Mouse (Mus musculus) neural tube, embryonic 15.5 days (tissue): ENCODE measurements at regions not wholly inside any gene's neighbourhood (a gene's known extent, or its start where the extent isn't known, plus 50 kb on each side); places are given as distances from the start of the nearest gene placed in this dataset.

ENCODE experiments used
- ATAC-seq: fragments of 200-750 bp; cut with Nextera tagmentation; 2 replicates; pipeline ENCODE4 v1.8.0; 2017; ENCODE audit warnings: mild to moderate bottlenecking, moderate TSS enrichment, moderate library complexity; ENCODE audit not compliant: low FRiP score
- H3K27ac ChIP-seq: fragments of 300-500 bp; sonication (generic); replicated peaks from 2 replicates; pipeline ENCODE4 v1.5.1; 2015; ENCODE audit warnings: mild to moderate bottlenecking, inconsistent platforms
- H3K27me3 ChIP-seq: fragments of 300-500 bp; sonication (generic); replicated peaks from 2 replicates; pipeline ENCODE4 v1.6.1; 2015; ENCODE audit warnings: inconsistent platforms
- H3K36me3 ChIP-seq: fragments of 300-500 bp; sonication (generic); 2 replicates; pipeline ENCODE4 v1.6.1; 2015; ENCODE audit warnings: inconsistent platforms
- H3K4me1 ChIP-seq: fragments of 300-500 bp; sonication (generic); 2 replicates; pipeline ENCODE4 v1.6.1; 2015; ENCODE audit warnings: inconsistent platforms
- H3K4me2 ChIP-seq: fragments of 300-500 bp; sonication (generic); 2 replicates; pipeline ENCODE4 v1.6.1; 2015; ENCODE audit warnings: inconsistent platforms, mild to moderate bottlenecking, moderate library complexity
- H3K4me3 ChIP-seq: fragments of 300-500 bp; sonication (generic); replicated peaks from 2 replicates; pipeline ENCODE4 v1.5.1; 2015; ENCODE audit warnings: mild to moderate bottlenecking, inconsistent platforms
- H3K9ac ChIP-seq: fragments of 300-500 bp; sonication (generic); replicated peaks from 2 replicates; pipeline ENCODE4 v1.6.1; 2015; ENCODE audit warnings: mild to moderate bottlenecking, inconsistent platforms
- H3K9me3 ChIP-seq: fragments of 300-500 bp; sonication (generic); replicated peaks from 2 replicates; pipeline ENCODE4 v1.6.1; 2016; ENCODE audit warnings: inconsistent platforms
- WGBS: fragments of 180-500 bp; shearing (Covaris S2); methylation state at CpG from one replicate; pipeline ENCODE4 v1.1.7; 2015; ENCODE audit warnings: mixed read lengths; 5-methylcytosine and 5-hydroxymethylcytosine counted together

DNA sequence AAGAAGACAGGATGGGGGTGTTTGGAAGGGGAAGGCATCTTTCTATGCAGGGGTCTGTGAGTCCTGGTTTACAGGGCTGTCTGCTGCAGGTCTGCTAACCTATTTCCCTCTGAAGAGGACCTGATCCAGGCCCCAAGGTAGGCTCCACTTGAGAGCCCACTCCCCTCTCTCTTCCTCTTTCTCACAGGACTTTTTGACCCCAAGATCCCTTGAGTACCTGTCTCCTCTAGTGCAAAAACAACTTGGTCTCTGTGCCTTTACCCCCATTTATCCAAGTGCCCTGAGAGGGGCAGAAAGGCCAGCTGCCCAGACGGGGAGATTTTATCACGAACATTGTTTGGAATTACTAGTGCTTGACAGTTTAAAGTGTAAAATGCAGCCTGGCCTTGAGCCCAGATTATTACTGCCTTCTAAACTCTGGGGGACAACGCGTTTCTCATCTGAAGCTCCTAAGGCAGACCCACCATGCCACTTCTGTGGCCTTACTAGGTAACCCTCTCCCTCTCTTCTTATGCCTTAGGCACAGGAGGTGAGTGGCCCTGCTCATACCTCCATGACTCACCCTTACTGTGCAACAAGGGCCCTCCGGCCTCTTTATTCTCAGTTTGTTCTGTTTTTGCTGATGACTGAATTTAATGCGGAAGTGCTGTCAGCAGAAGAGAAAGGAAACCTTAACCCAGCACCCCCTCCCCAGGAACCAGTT is 117.8 kb downstream of the Tomm20 start:
- no peaks in the 10 kb centered on the region for H3K27me3 ChIP-seq
- no peak overlapping the region for H3K4me3 ChIP-seq
- no peak overlapping the region for H3K4me2 ChIP-seq
- H3K27ac ChIP-seq = peak overlapping the region; percentile 90
- no peaks in the 10 kb centered on the region for H3K9me3 ChIP-seq
- 63% methylated on average over 6 of the region's 6 CpGs for WGBS
- H3K36me3 ChIP-seq = no peaks in the 10 kb centered on the region
- peaks cover 42% of the 10 kb centered on the region for H3K4me1 ChIP-seq
- ATAC-seq = no peak
- H3K9ac ChIP-seq = no peak overlapping the region

DNA sequence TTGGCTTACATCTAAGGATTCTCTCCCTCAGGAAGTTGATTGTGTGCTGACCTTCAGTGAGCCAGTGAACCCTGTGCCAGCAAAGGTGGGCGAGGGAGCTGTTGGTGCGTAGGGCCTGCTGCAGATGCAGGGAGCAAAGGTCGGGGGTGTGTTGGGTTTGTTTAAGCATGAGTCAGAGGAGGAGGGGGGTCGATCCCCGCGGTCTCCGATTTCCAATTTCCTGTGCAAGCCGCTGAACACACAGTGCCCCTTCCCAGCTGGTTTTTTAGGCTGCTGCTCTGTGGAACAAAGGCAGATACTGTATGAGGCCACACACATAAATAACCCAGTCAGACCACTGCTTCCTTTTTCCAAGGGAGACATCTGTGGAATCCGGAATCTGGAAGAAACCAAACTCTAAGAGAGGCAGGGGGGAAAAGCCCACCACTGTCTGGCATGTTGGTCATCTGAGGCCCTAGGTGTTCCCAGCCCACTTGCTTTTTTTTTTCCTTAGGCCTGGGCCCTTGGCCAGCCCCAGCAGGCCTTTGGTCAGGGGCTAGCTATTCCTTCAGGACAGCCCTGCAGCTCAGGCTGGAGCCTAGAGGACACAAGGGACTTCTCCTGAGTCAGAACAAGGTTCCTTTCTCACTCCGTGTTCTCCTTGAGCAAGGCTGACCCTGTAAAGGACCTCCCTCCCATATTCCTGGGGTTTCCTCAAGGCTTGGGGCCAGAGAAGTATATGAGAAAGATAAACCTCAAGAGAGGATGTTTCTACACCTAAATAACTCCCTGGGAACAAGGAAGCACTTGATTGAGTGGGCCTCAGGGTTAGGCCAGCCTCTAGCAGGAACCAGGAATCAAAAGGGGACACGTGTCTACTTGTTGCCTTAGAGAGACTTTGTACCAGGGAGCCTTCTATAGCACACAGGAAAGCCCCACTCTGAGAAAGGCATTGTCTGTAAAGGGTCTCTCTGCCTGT is 119.0 kb downstream of the Tomm20 start:
- Histone ChIP-seq H3K27ac (peak overlapping the region; percentile 90), H3K9me3 (no peaks in the 10 kb centered on the region), H3K4me2 (peak overlapping the region; percentile 30), H3K4me1 (peaks cover 41% of the 10 kb centered on the region), H3K36me3 (no peaks in the 10 kb centered on the region), H3K27me3 (no peaks in the 10 kb centered on the region), H3K4me3 (no peak overlapping the region), H3K9ac (peak overlapping the region; percentile 29; the same call in 1 of the 2 replicates)
- 3% methylated on average over 11 of the region's 11 CpGs for WGBS
- ATAC-seq = peak; percentile 92

DNA sequence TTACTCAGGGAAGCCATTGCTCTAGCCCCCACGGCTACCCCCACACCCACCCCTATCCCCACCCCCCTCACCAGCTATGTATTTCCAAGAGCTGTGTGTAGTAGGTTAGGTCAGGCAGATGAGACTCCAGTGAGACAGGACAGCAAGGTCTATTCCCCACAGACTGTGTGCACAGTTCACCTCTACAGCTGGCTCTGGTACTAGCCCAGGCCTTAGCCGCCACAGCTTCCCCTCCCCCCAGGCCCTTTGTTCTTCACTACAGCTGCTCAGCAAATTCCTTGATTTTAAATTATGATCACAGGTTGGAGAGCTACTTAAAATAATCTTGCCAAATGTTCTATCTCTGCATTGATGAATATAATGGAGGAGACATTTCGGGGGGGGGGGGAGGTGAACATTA is 119.8 kb downstream of the Tomm20 start:
- Histone ChIP-seq H3K9me3 (no peaks in the 10 kb centered on the region), H3K27ac (peak overlapping the region; percentile 90), H3K4me3 (no peak overlapping the region), H3K9ac (peak overlapping the region; percentile 2; the same call in 1 of the 2 replicates), H3K4me1 (peaks cover 41% of the 10 kb centered on the region), H3K27me3 (no peaks in the 10 kb centered on the region), H3K36me3 (no peaks in the 10 kb centered on the region), H3K4me2 (peak overlapping the region; percentile 30; the same call in 1 of the 2 replicates)
- ATAC-seq = peak; percentile 73
- whole genome bisulfite sequencing = 7% methylated on average over 3 of the region's 3 CpGs

DNA sequence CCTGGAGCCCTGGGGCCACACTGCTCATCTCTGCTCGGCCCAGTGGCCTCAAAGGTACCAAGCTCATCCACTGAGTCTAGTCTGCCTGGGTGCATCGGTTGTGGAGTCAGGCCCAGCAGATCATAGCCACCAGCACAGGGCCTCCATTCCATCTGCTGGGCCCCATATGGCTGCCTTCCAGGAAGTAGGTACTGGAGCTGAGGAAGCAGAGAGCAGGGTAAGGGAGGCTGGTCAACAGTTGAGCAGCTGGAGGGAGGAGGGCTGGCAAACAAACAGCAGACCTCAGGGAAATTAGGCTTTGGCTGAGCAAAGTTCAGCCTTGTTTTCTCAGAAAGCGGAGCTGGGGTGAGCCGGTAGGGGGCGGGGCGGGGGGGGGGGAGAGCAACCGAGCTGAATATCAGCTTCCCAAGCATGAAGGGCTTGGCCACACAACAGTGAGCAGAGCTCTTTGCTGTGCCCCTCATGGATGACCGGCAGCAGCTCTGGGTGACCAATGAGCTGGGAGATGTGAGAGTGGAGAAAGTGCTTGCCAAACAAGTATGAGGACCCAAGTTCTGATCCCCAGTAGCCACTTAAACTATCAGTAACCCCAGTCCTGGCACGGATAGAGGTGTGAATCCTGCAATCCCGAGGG is 121.0 kb downstream of the Tomm20 start:
- H3K4me3 ChIP-seq = no peak overlapping the region
- no peaks in the 10 kb centered on the region for H3K27me3 ChIP-seq
- no peak for ATAC-seq
- H3K4me1 ChIP-seq = peaks cover 41% of the 10 kb centered on the region
- H3K4me2 ChIP-seq = no peak overlapping the region
- peak overlapping the region; percentile 90 for H3K27ac ChIP-seq
- H3K9me3 ChIP-seq = no peaks in the 10 kb centered on the region
- WGBS = 56% methylated on average over 10 of the region's 10 CpGs
- H3K36me3 ChIP-seq = no peaks in the 10 kb centered on the region
- no peak overlapping the region for H3K9ac ChIP-seq

DNA sequence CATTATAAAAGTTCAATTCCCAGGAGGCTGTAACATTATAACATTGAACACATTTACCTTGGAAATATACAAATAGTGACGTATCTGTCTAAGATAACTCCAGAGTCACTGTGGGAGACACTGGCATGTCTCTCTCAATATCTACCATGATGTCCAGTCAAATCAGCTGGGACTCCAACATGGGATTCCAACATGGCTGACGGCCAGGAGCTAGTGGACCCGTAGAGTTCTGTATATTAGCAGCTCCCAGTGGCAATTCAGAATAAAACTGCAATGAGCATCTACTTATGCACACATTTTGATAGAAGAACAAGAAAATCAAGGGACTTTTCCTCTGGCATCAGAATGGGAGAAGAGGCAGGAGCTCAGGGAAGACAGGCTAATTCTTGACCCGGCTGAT is 123.4 kb downstream of the Tomm20 start:
- Histone ChIP-seq H3K9me3 (no peaks in the 10 kb centered on the region), H3K9ac (no peak overlapping the region), H3K27ac (no peak overlapping the region), H3K4me1 (peaks cover 28% of the 10 kb centered on the region), H3K27me3 (no peaks in the 10 kb centered on the region), H3K36me3 (no peaks in the 10 kb centered on the region), H3K4me2 (no peak overlapping the region), H3K4me3 (no peak overlapping the region)
- WGBS = 94% methylated on average over 4 of the region's 4 CpGs
- ATAC-seq = no peak

DNA sequence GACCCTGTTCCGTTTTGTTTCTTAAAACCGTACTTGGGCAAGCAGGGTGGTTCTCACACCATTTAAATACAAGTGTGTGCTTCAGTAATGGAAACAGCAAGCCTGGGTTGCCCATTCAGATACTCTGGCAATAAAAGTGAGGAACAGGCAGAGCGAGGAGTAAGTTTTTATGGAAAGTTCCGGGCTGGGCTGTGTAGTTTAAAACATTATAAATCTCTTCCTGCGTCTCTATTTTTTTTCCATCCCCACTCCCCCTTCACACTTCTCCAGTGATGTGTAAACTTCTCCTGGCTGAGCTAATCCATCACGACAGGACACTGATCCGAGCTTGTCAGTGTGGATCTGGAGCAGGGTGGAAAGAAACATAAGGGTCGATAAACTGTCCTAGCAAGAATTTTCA is 124.4 kb downstream of the Tomm20 start:
- Histone ChIP-seq H3K27me3 (no peaks in the 10 kb centered on the region), H3K9me3 (no peaks in the 10 kb centered on the region), H3K4me2 (no peak overlapping the region), H3K9ac (no peak overlapping the region), H3K4me1 (peaks cover 18% of the 10 kb centered on the region), H3K4me3 (no peak overlapping the region), H3K36me3 (no peaks in the 10 kb centered on the region), H3K27ac (no peak overlapping the region)
- ATAC-seq = no peak
- WGBS = 61% methylated on average over 8 of the region's 8 CpGs

DNA sequence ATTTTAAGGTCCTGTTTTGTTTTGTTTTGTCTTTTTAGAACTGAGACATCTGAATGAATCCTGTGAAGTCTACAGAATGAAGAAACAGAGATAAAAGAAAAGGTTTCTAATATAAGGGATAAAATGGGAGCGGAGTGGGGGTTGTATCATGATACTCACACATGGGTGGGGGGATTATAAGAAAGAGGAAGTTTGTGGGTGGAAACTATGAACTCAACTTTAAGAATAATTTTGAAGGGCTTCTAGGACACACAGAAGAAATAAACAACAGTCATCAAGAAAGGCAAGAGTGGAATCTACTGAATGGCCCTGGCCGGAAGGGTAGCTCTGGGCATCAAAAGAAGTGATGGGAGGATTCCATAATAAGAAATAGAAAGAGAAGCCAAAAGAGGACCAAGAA is 125.1 kb downstream of the Tomm20 start:
- WGBS = 95% methylated on average over 2 of the region's 2 CpGs
- ATAC-seq = no peak

DNA sequence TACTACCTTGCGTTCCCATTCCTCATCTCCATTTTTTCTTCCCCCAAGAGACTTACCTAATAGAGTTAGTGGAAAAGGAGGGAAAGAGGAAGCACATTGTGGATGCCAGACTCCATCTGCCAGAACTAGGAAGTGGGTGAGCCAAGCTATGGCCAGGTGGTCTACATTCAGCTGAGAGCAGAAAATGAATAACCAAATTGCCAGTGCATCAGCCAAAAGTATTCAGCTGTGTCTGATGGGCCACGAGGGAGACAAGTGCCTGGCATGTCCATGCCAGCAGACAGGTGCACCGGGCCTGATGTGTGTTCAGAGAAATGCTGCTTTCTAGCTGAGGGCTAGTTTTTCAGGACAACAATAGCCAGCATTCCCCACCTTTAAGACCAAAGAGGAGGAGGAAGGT is 126.4 kb downstream of the Tomm20 start:
- no peak overlapping the region for H3K4me2 ChIP-seq
- H3K36me3 ChIP-seq = no peaks in the 10 kb centered on the region
- no peaks in the 10 kb centered on the region for H3K9me3 ChIP-seq
- H3K4me1 ChIP-seq = no peaks in the 10 kb centered on the region; the same call in 1 of the 2 replicates
- ATAC-seq = no peak
- 66% methylated on average over 3 of the region's 3 CpGs for WGBS
- no peaks in the 10 kb centered on the region for H3K27me3 ChIP-seq
- no peak overlapping the region for H3K4me3 ChIP-seq
- H3K27ac ChIP-seq = no peak overlapping the region
- no peak overlapping the region for H3K9ac ChIP-seq

More for the DNA sequence above, 125.1 kb downstream of the Tomm20 start:
- no peaks in the 10 kb centered on the region for H3K27me3 ChIP-seq
- no peak overlapping the region for H3K4me3 ChIP-seq
- H3K27ac ChIP-seq = no peak overlapping the region
- H3K4me1 ChIP-seq = peaks cover 10% of the 10 kb centered on the region
- H3K9me3 ChIP-seq = no peaks in the 10 kb centered on the region
- no peak overlapping the region for H3K4me2 ChIP-seq
- H3K36me3 ChIP-seq = no peaks in the 10 kb centered on the region
- no peak overlapping the region for H3K9ac ChIP-seq

DNA sequence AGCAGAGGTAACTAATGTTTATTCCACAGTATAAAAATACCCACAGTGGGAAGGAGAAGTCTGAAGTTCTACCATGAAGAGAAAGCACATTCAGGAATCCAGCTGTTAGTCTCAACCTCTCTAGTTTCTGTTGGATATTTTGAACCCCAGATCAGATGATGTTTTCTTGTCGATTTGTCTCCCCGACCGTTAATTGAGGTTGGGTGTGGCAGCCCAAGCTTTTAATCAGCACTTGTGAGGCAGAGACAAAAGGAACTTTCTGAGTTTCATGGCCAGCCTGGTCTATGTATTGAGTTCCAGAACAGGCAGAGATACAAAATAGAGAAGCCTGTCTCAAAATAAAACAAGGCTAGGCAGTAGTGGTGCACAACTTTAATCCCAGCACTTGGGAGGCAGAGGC is 129.5 kb downstream of the Tomm20 start:
- Histone ChIP-seq H3K27ac (no peak overlapping the region), H3K9me3 (no peaks in the 10 kb centered on the region), H3K9ac (no peak overlapping the region), H3K4me1 (no peaks in the 10 kb centered on the region; the same call in 1 of the 2 replicates), H3K36me3 (no peaks in the 10 kb centered on the region), H3K27me3 (no peaks in the 10 kb centered on the region), H3K4me2 (no peak overlapping the region), H3K4me3 (no peak overlapping the region)
- 93% methylated on average over 3 of the region's 3 CpGs for WGBS
- no peak for ATAC-seq

DNA sequence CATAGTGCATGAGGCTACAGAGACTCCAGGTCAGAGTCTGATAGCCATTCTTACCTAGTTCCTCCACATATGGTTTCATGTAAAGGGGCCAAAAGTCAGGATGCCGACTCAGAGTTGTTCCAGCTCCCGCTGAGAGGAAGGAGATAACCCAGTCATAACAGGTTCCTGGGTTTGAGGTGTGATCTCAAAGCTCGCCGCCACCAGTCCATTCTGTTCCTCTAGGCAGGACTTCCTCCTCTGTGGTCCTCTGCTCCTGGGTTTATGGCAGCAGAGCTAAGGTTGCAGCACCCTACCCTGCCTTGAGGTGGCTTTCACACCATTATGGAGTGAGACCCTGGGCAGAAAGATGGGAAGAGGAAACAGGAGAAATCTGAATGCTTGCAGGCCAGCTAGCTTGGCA is 131.2 kb downstream of the Tomm20 start:
- H3K27me3 ChIP-seq = no peaks in the 10 kb centered on the region
- H3K9me3 ChIP-seq = no peaks in the 10 kb centered on the region
- H3K9ac ChIP-seq = no peak overlapping the region
- 90% methylated on average over 4 of the region's 4 CpGs for WGBS
- no peak overlapping the region for H3K4me3 ChIP-seq
- H3K4me2 ChIP-seq = no peak overlapping the region
- H3K4me1 ChIP-seq = no peaks in the 10 kb centered on the region; the same call in 1 of the 2 replicates
- H3K27ac ChIP-seq = no peak overlapping the region
- ATAC-seq = no peak
- H3K36me3 ChIP-seq = no peaks in the 10 kb centered on the region

DNA sequence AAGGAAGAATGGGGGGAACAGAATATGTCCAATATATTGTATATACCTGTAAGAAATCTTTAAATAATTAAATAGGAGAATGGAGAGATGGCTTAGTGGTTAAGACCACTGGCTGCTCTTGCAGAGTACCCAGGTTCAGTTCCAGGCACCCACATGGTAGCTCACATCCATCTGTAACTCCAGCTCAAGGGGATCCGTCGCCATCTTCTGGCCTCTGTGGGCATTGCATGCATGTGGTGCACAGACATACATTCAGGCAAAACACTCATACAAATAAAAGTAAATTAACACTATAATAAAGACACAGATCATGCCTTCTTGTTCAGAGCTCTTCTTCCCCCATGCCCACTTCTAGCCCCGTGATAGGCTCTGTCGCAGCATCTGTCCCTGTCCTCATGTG is 132.0 kb downstream of the Tomm20 start:
- no peaks in the 10 kb centered on the region for H3K36me3 ChIP-seq
- no peak overlapping the region for H3K4me3 ChIP-seq
- no peak overlapping the region for H3K4me2 ChIP-seq
- H3K27ac ChIP-seq = no peak overlapping the region
- no peak for ATAC-seq
- H3K9ac ChIP-seq = no peak overlapping the region
- WGBS = 81% methylated on average over 4 of the region's 4 CpGs
- H3K4me1 ChIP-seq = no peaks in the 10 kb centered on the region
- no peaks in the 10 kb centered on the region for H3K9me3 ChIP-seq
- no peaks in the 10 kb centered on the region for H3K27me3 ChIP-seq
